Mouse (Mus musculus) heart, adult 9 months (tissue): ENCODE data around the gene Prkn.

Source experiments
- DNase-seq, 2 experiments: peaks; one replicate each; pipeline ENCODE4 v3.0.0; 2022; ENCODE audit warnings: low spot score in 2 of 2

The Prkn gene

DNA sequence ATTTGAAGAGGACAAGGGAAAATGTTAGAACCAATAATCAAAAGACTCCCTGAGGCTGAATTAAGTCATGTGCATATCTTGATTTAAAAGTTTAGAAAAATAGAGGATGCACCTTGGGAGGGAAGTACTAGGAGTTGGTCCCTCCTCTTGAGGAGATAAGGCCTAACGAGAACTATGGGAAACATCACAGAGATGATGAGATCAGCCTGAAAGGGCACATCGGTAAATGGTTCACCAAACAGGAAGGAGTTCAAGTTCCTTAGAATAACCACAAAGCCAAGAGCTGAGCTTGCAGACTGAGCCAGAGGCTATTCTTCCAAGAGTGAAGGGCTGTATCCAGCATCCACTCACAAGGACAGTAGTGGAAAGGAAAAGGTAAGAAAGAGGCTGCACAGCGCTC lies 1004.8 kb downstream of the Prkn start:
- DNase-seq: no peak

DNA sequence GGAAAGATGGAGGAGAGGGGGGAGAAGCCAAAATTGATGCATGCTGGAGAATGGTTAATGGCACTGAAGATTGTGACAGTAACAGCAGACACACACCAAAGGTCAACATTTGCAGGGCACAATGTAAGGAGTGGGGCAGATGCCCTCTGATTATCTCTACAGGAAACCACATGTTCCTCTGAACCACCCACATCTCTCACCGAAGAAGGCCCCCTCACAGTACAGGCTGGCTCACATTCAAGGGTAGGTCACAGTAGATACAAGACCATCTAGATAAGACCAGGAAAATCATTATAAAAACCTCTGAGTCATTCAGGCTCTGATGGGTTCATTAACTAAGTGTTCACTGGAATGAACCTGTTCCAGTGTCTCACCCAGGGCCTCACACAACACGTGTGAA lies 1005.3 kb downstream of the Prkn start:
- DNase-seq: no peak

GRCm38 (mm10) chr17:11854571-11854970 lies 1014.4 kb downstream of the Prkn start:
- DNase-seq: no peak

- DNase-seq: no peak
These were observed 1018.7 kb downstream of the Prkn start for GRCm38 (mm10) chr17:11858772-11859405.

DNA sequence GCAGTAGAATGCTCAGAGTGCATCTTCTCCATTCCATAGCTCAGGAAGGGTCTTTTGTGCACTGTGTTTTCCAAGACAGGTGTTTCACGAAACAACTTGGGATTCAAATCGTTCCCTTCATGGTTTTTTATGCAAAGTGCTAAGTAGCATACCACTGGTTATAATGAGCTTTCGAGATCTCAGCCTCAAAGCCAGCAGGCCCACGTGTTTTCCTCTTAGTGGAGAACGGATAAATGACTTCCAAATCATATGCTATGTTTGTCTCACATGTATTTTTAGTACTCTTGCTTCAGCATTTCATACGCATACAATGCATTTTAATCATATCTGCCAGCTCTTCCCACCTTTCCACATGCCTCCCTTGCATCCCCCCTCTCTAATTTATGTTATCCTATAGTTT lies 1021.0 kb downstream of the Prkn start:
- no peak for DNase-seq

DNA sequence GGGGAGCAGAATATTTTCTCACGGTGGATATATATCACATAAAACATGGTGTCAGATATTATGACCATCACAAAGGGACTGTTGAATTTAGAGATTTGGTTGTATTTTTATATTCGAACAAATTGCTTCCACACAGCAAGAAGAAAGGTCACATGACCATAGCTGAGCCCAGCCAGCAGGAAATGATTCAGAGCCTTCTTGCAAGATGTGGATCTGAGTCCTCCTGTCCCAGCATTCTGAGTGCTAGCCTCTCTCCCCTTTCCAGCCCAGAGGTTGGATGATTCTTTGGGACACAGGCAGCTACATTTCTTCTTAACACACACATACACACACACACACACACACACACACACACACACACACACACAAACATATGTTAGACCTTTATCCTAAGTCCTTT lies 1022.2 kb downstream of the Prkn start:
- DNase-seq: no peak

DNA sequence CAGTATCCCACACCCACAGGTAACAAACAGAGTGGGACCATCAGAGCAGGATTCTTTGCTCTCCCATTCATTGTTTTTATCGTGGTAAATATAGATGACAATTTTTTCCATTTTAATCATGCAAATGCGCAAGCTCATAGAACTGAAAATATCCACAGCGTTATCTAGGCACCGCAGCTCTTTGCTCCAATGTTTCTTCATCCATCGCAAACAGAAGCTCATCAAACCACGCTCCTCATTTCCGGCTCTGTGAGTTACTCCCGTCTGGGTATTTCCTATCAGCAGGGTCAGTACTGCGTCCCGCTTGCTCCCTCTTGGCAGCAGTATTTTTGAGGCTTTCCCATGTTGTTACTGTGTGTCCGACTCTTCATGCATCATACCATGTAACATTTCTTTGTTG lies 1022.8 kb downstream of the Prkn start:
- DNase-seq: no peak

GRCm38 (mm10) chr17:11866231-11866630 lies 1026.0 kb downstream of the Prkn start:
- DNase-seq: no peak

- no peak for DNase-seq
These were observed 1027.3 kb downstream of the Prkn start for GRCm38 (mm10) chr17:11867334-11868095.

DNA sequence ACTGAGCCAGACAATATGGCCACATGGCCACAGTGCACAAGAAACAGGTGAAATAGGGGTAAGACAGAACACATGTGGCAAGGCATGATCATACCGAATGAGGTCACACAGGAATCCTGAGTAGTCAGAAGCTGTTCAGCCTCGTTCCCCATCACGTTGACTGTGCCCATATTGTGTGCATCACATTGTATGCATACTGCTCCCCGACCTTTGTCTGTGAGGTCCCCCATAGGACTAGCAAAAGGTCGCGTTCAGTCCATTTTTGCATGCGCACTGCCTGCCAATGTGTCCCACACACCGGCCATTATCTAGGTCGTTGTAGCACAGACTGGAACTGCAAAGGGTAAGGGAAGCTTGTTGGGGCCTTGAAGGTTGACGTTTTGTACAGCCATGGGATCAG lies 1030.4 kb downstream of the Prkn start:
- no peak for DNase-seq

GRCm38 (mm10) chr17:11876240-11876639 lies 1036.1 kb downstream of the Prkn start:
- no peak for DNase-seq

GRCm38 (mm10) chr17:11881110-11881820 lies 1041.1 kb downstream of the Prkn start:
- no peak for DNase-seq

DNA sequence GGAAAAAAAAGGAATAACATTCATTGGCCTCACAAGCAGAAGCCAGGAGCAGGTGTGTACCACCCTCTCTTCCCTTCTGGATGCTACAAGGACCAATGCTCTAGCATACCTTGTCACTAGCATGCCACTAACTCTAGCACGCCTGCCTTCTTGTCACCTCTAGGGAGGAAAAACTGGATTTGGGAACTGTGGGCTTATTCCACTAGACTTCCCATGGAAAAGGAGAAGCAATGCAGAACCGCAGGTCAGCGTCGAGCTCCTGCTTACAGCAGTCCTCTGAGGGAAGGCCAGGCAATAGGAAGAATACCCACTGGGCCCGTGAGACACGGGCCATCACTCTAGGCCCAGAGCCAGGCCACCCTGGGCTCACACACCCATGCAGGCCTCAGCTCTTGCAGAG lies 1045.4 kb downstream of the Prkn start:
- DNase-seq: no peak

- DNase-seq: no peak
These were observed 1046.8 kb downstream of the Prkn start for GRCm38 (mm10) chr17:11886963-11887362.

DNA sequence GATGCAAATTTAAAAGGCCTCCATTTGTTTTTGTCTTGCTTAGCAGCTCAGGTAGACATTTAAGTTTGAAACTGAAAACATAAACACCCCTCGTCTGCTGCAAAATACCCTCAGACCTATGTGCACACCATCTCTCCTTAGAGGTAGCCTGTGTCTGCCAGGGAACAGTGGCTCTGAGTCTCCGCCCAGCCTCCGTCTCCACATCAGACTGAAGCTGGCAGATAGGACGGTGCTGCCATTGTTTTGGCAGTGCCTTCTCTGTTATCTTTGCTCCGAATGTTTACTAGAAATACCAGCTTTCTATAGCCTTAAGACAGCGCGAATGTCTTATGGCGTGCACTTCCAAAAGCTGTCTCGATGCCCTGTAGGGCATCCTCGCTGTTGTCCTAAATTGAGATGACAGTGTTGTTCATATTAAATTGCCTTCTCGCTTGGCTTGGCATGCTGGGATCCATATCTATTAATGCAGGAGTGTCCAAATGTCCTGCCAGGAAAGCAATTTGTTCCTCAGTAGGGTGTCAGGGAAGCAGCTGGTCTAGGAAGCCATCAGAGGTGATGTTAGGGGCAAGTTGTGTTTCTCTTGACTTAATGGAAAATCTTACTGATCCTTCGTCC lies 1047.5 kb downstream of the Prkn start:
- DNase-seq: no peak

- no peak for DNase-seq
These were observed 1048.6 kb downstream of the Prkn start for GRCm38 (mm10) chr17:11888806-11889205.

- no peak for DNase-seq
These were observed 1060.1 kb downstream of the Prkn start for GRCm38 (mm10) chr17:11900300-11900699.

GRCm38 (mm10) chr17:11901731-11902130 lies 1061.5 kb downstream of the Prkn start:
- no peak for DNase-seq

- DNase-seq: no peak
These were observed 1062.8 kb downstream of the Prkn start for GRCm38 (mm10) chr17:11903001-11903400.

DNA sequence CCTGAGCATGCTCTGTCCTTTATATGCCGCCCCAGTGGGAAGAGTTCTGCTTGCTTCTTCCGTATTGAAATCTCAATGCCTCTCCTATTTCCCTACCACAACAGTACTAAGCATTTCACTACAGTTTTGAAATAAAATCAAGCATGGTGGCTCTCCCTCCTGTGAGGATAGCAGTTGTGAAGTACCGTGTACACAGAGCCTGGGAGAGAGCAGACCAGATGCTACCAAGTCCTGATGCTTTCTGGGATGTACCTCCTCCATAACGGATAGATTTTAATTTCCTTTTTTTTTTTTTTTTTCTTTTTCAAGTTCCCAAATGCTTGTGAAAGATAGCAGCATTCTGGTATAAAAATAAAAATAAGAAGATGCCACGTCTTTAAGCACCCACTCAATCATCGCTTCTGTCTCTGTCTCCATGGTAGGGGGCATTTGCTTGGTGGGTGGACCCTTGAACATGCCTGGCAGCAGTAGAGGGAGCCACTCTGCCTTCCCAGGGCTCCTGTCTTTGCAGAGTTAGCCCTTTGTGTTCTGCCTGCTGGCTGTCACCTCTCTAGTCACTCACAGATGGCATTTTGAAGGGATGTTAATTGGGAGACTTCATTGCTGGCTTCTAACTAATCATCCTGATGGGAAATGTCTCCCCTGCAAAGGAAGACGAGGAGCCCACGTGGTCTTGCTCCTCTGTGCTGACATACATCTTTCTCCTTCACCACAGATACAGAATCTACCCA lies 1070.6 kb downstream of the Prkn start:
- no peak for DNase-seq

DNA sequence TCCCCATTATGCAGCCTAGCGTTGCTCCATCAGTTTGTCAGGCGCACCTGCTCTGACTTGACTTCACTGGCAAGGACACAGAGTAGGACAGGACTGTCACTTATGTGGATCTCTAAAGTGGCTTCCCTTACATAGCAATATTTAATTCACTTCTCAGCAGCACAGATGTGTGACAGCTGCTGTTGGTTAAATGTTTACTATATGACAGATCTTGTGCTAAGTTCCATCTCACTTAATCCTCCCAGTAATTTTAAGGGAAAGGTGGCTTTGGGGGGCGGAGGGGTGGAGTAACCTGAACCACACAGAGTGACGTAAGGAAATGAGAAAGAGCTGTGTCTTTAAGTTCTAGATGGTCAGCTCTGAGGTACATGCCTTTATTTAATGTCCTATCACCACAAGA lies 1072.0 kb downstream of the Prkn start:
- no peak for DNase-seq

DNA sequence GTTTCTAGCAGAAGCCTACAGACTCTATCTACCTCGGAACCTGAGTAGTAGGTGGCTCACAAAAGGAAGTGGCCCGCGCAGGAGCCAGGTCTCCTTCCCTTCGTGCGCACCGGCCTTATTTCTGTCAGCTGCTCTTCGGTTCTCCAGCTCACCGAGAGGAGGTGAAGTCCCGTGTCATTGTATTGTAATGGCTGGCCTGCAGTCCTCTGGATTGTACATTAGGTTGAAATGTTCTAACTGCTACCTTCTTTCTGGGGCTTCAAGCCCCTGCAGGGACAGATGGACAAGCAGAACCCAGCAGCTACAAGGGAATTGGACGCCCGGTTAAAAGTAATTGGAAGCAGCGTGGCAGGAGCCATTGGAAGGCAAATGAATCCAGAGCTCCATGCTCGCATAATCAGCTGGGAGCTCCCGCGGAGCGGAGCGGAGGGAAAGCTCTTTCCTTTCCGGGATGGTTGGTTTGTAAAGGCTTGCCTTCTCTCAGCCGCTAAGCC lies 1072.7 kb downstream of the Prkn start:
- no peak for DNase-seq
